Mouse (Mus musculus): Measurements from ENCODE around the gene Hdac5.

DNA sequence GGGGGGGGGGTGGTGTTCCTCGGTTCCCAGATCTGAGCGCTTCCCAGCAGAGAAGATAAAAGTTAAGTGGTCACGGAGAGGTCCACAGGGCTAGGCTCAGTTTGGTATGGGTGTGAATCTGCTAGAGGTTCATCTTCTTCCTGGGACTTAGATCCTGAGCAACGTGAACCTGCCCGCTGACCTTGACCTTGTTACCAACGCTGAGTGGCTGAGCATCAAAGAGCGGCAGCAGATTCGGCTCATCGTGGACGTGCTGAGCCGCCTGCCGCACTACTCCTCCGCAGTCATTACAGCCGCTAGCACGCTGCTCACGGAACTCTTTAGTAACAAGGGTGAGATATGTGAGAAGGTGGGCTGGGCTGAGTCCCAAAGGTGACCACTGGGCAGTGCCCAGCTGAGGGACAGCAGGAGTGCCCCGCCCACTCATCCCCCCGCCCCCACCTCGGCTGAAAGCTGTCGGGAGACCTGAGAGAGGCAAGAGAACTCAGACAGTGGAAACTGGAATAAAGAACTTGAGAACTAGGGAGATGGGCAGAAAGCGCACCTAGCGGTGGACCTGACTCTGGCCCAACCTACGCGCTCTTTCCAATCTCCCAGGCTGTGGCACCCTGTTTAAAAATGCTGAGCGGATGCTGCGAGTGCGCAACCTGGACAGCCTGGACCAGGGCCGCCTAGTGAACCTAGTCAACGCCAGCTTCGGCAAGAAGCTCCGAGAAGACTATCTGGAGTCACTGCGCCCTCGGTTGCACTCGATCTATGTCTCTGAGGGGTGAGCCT, 82.6 kb downstream of the Hdac5 start:
- TF ChIP-seq CTCF (IDR thresholded peaks at IDR 0.05; ENCODE audit: low read depth, low read length) (no peak), POLR2AphosphoS5 (IDR thresholded peaks at IDR 0.05; ENCODE audit: insufficient replicate concordance, low read depth, low read length) (no peak)

Data from G1E (cell line).